Mouse (Mus musculus) cerebellum, adult 8-10 months (tissue): ENCODE results near the gene Rpf2.

Experiments
- DNase-seq: peaks from one replicate; pipeline ENCODE4 v3.0.0; 2022

Gene Rpf2

GRCm38 (mm10) chr10:40246374-40247165 lies at the start of gene Rpf2:
Gene Rpf2 (minus strand): TSS chr10:40247036.
- peak; percentile 70 for DNase-seq

DNA sequence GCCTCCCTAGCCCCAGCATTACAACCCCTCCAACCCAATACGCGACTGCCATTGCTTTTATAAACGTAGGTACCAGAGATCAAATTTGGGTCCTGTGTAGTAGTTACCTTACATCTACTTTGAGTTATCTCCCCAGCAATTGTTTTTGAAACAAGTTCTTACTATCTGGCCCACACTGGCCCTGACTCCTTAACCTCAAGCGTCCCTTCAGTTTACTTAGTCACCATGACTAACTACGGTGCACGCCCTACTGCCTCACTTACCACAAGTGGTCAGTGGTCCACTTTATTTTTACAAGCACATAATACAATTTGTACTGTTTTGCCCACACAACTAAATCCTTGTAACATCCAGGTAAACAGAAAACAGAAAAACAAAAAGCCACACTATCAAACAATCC lies 45.8 kb upstream of the Rpf2 start:
- no peak for DNase-seq

GRCm38 (mm10) chr10:40286767-40287166 lies 39.9 kb upstream of the Rpf2 start:
- DNase-seq: no peak

DNA sequence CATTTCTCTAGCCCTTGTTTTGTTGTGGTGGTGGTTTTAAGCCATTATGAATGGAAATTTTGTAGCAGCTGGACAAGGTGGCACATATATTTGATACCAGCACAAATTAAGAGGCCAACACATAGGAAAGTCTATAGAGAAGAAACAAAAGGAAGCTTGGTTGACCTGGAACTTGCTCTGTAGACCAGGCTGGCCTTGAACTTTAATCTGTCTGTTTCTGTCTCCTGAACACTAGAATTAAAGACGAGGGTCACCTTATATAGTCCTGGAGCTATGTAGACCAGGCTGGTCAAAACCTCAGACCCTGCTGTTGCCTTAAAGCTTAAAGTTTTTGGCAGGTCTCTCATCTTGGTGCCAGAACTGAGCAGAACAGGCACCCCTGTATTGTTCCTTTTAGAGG lies 38.7 kb upstream of the Rpf2 start:
- no peak for DNase-seq

- DNase-seq: no peak
Observed at GRCm38 (mm10) chr10:40284997-40285396, 38.2 kb upstream of the Rpf2 start.

DNA sequence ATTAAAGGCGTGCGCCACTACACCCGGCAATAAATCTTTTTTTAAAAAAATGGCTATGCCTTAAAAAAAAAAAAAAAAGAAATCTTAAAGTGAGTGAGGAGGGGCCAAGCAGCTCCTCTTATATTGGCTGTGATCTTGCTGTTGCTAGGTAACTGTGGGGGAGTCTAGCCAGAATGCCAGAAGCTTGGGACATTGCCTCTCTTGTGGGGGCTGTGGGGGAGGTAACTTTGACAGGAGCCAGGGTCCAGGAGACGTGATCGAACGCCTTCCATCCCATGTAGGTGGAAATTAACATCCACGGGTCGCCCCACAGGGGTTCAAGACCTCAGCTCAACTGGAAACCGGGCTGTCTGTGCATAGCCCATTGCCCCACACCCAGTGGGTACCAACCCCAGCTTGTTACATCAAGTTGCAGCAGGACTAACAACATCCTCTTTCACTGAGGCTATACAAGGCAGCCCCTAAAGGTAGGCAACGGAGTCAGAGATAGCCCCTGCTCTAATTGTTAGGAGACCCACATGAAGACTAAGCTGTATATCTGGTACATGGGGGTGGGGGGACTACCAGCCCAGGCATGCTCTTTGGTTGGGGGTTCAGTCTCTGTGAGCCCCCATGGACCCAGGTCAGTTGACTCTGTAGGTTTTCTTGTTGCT lies 37.5 kb upstream of the Rpf2 start:
- no peak for DNase-seq

DNA sequence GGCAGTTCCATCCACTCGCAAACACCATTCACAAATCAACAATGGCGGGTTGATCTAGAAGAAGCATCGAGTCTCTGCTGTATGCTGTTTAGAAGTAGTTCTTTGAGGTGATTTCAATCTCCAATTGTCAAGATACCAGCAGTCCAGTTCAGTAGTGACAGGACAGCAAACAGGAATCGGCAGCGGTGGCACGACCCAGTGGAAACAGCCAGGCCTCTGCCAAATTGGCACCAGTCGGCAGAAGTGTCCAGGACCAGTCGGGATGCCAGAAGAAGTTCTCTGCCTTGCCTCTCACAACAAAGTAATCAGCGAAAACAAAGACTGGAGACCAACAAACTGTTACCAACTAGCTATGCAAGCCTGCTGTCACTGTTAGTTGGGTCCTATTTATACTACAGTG lies 36.8 kb upstream of the Rpf2 start:
- DNase-seq: no peak

DNA sequence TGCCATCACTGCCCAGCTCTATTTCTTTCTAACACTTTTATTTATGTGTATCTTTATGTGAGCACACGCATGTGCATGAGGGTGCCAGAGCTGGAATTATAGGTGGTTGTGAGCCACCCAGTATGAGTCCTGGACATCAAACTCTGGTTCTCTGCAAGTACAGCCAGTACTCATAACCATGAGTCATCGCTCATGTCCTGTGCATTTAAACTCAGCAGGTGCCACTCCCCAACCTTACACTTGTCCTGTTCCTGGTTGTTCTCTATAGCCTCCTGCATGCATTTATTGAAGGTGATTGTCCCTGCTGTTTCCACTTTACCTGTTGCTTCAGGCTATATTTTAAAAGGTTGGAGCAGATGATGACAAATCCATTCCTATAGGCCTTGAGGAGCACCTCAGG lies 34.7 kb upstream of the Rpf2 start:
- no peak for DNase-seq

- no peak for DNase-seq
Observed at GRCm38 (mm10) chr10:40278317-40278716, 31.5 kb upstream of the Rpf2 start.

- DNase-seq: no peak
Observed at GRCm38 (mm10) chr10:40275991-40276390, 29.2 kb upstream of the Rpf2 start.

GRCm38 (mm10) chr10:40273938-40274337 lies 27.1 kb upstream of the Rpf2 start:
- no peak for DNase-seq

- no peak for DNase-seq
Observed at GRCm38 (mm10) chr10:40271216-40271615, 24.4 kb upstream of the Rpf2 start.

DNA sequence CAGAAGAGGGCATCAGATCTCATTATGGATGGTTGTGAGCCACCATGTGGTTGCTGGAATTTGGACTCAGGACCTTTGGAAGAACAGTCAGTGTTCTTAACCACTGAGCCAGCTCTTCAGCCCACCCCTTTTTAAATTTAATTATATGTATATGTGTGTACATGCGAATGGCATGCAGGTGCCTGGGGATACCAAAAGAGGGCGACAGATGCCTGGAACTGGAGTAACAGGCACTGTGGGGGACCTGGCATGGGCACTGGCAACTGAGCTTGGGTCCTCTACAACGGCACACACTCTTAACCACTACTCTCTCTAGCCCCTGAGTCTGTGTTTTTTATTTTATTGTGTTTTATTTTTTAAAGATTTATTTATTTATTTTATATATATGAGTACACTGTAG lies 18.1 kb upstream of the Rpf2 start:
- no peak for DNase-seq

- DNase-seq: no peak
Observed at GRCm38 (mm10) chr10:40263691-40264090, 16.9 kb upstream of the Rpf2 start.

GRCm38 (mm10) chr10:40262200-40262599 lies 15.4 kb upstream of the Rpf2 start:
- no peak for DNase-seq

DNA sequence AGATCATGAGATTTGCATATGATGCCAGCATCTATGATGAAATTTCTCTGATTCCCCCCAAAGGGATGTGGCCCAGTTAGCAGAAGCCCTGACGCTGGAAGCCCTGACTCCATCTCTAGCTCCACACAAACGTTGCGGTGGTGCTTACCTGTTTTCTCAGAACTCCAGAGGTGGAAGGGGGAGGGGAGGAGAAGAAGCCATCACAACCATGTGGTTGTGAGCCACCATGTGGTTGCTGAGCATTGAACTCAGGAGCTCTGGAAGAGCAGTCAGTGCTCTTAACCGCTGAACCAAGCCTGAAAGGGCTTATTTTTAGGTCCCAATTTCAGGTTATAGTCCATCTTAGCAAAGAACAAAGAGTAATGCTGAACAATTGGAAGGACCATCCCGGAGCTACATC lies 13.5 kb upstream of the Rpf2 start:
- DNase-seq: no peak

DNA sequence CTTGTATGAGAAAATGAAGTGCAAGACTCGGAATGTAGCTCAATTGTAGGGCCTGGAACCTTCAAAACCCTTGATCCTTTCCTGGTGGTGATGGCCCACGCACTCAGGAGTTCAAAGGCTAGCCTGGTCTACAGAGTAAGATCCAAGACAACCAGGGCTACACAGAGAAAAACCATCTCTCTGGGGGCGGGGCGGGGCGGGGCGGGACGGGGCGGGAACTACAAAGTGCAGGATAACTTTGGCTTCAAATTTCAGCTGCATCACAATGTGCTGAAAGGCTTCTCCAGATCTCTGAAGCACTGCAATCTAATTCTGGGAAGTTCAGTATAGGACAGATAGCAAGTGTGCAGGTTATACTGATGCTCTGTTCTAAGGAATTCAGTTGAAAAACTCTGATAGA lies 12.7 kb upstream of the Rpf2 start:
- DNase-seq: no peak

GRCm38 (mm10) chr10:40258976-40259375 lies 12.1 kb upstream of the Rpf2 start:
- peak; percentile 59 for DNase-seq

GRCm38 (mm10) chr10:40258401-40258966 lies 11.6 kb upstream of the Rpf2 start:
- DNase-seq: no peak

GRCm38 (mm10) chr10:40257414-40258255 lies 10.8 kb upstream of the Rpf2 start, which contains the start of gene Gtf3c6:
Gene Gtf3c6 (minus strand): TSS chr10:40258108.
- DNase-seq: peak; percentile 91

DNA sequence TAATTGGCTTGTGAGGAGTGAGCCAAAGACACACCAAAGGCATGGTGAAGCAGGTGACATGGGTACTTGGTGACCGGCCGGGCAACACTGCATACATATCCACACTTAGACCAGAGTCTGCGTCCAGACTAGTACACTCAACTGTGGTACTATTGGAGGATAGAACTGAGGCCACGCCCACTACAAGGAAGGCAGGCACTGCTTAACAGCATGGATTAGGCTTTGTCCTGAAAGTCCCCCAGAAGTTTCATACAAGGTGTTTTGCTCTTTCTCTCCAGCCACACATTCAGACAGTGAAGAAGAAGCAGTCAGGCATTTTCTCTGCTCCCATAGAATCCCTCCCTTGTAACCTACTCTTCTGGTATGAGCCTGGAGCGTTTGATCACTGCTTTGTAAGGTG lies 9.9 kb upstream of the Rpf2 start:
- peak; percentile 32 for DNase-seq

DNA sequence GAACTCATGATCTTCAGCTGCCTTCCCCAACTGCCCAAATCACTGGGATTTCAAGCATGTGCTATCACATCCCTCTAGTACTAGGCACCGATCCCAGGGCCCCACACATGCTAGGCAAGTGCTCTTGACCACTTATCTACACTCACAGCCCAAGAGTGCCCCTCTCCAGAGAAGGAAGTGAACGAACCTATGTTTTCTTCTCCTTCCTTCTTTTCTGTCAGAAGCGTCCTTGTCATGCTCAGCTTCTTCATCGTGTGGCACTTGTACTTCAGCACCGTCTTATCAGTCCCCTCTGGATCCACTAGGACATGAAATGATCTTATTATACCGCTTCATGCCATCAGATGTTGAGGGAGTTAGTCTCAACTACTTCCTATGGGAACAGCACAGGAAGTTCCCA lies 4.1 kb upstream of the Rpf2 start:
- no peak for DNase-seq

GRCm38 (mm10) chr10:40249625-40250024 lies 2.8 kb upstream of the Rpf2 start:
- no peak for DNase-seq
